Mouse (Mus musculus): Measurements from ENCODE around the gene Slc33a1.

The Slc33a1 gene

GRCm38 (mm10) chr3:63964100-63964921 lies at the start of gene Slc33a1:
TSS of gene Slc33a1 (minus strand) at chr3:63964768.
- DNase-seq (ENCODE audit: low read depth) = peak; percentile 99

- DNase-seq (ENCODE audit: low read depth) = peak; percentile 51
Observed at GRCm38 (mm10) chr3:63988722-63989440, 24.3 kb upstream of the Slc33a1 start.

- DNase-seq (ENCODE audit: low read depth) = peak; percentile 48
Observed at GRCm38 (mm10) chr3:63986656-63987055, 22.1 kb upstream of the Slc33a1 start.

- DNase-seq (ENCODE audit: low read depth) = no peak
Observed at GRCm38 (mm10) chr3:63977895-63978294, 13.3 kb upstream of the Slc33a1 start.

- DNase-seq (ENCODE audit: low read depth) = peak; percentile 96
Observed at GRCm38 (mm10) chr3:63975955-63976908, 11.7 kb upstream of the Slc33a1 start, which contains the start of gene Gmps. TSS of gene Gmps (plus strand) at chr3:63976106.

- no peak for DNase-seq (ENCODE audit: low read depth)
Observed at GRCm38 (mm10) chr3:63965929-63966328, 1.4 kb upstream of the Slc33a1 start.

GRCm38 (mm10) chr3:63964922-63965249 lies 318 bp upstream of the Slc33a1 start:
- no peak for DNase-seq (ENCODE audit: low read depth)

GRCm38 (mm10) chr3:63963421-63964099 lies 1.0 kb downstream of the Slc33a1 start:
- peak; percentile 46 for DNase-seq (ENCODE audit: low read depth)

- DNase-seq (ENCODE audit: low read depth) = no peak
Observed at GRCm38 (mm10) chr3:63949837-63950236, 14.7 kb downstream of the Slc33a1 start.

- peak; percentile 85 for DNase-seq (ENCODE audit: low read depth)
Observed at GRCm38 (mm10) chr3:63941204-63941850, 23.2 kb downstream of the Slc33a1 start.

GRCm38 (mm10) chr3:63938928-63939327 lies 25.6 kb downstream of the Slc33a1 start:
- no peak for DNase-seq (ENCODE audit: low read depth)

GRCm38 (mm10) chr3:63928878-63929859 lies 35.4 kb downstream of the Slc33a1 start, which contains the start of gene E130311K13Rik:
TSS of gene E130311K13Rik (minus strand) at chr3:63929472.
- DNase-seq (ENCODE audit: low read depth) = peak; percentile 87

GRCm38 (mm10) chr3:63919634-63920033 lies 44.9 kb downstream of the Slc33a1 start:
- peak; percentile 59 for DNase-seq (ENCODE audit: low read depth)

GRCm38 (mm10) chr3:63910301-63910700 lies 54.3 kb downstream of the Slc33a1 start:
- DNase-seq (ENCODE audit: low read depth) = no peak

GRCm38 (mm10) chr3:63905241-63905640 lies 59.3 kb downstream of the Slc33a1 start:
- peak; percentile 16 for DNase-seq (ENCODE audit: low read depth)

GRCm38 (mm10) chr3:63904157-63904556 lies 60.4 kb downstream of the Slc33a1 start:
- DNase-seq (ENCODE audit: low read depth) = no peak

- DNase-seq (ENCODE audit: low read depth) = no peak
Observed at GRCm38 (mm10) chr3:63900021-63900571, 64.5 kb downstream of the Slc33a1 start.

GRCm38 (mm10) chr3:63899309-63899695 lies 65.3 kb downstream of the Slc33a1 start, which contains the start of gene Plch1:
TSS of gene Plch1 (minus strand) at chr3:63899472.
- no peak for DNase-seq (ENCODE audit: low read depth)

Measured in 416B (cell line).